Comparison of ENCODE assay signal across 11 mouse cellular contexts in genomic region chr11:94701401-94702215, GRCm38 (mm10). TPM values are rescaled to one million over a fixed set of nuclear protein-coding genes. Genes with fewer than 3 reads are reported as not detected.
A peak's percentile ranks its signal among the peaks of the same experiment; 100 is the strongest.
DNase-seq lines count a peak whose midpoint lies in the region; ATAC-seq and TF ChIP-seq lines count a peak whose summit lies in the region.
"Had no signal": no experiment of that assay in that cellular context is flagged by ENCODE, and none has a peak within 500 bp of the region (broad histone marks: within the 10 kb centered on the region; RNA-seq: fewer than 3 reads in every experiment).

No protein-coding gene starts in this region.

- H3K27ac ChIP-seq in ES-Bruce4 (ENCODE audit: insufficient read depth, low read length) = no peak overlapping the region
- no peak overlapping the region for H3K27ac ChIP-seq in limb, embryonic 11.5 days (replicated peaks; ENCODE audit: low read depth, low read length)
- H3K27ac ChIP-seq: embryonic facial prominence, embryonic 13.5 days; heart, embryonic 15.5 days had no signal

- intact Hi-C loops in left cerebral cortex, postnatal 4 days (cut with DNase I) = no loop called here
- intact Hi-C loops in left cerebral cortex, postnatal 36 days (cut with DNase I) = no loop called here

- ATAC-seq in limb, embryonic 11.5 days (ENCODE audit: insufficient number of reproducible peaks, low FRiP score, low TSS enrichment, low read depth) = peak; percentile 51; the same call in 1 of the 2 replicates

- peak overlapping the region; percentile 29 for H3K9ac ChIP-seq in ES-Bruce4 (ENCODE audit: low read depth, poor library complexity, severe bottlenecking)
- H3K9ac ChIP-seq in limb, embryonic 11.5 days (ENCODE audit: low read length) = peak overlapping the region; percentile 8; the same call in 1 of the 2 replicates
- H3K9ac ChIP-seq: embryonic facial prominence, embryonic 13.5 days; heart, embryonic 15.5 days had no signal

- H3K9me3 ChIP-seq in ES-Bruce4 (replicated peaks; ENCODE audit: control insufficient read depth, insufficient read depth, low read length, poor library complexity, severe bottlenecking) = peaks cover 4% of the 10 kb centered on the region; the same call in 1 of the 2 replicates
- H3K9me3 ChIP-seq in limb, embryonic 11.5 days (ENCODE audit: control insufficient read depth, low read length) = no peaks in the 10 kb centered on the region
- H3K9me3 ChIP-seq: embryonic facial prominence, embryonic 13.5 days; heart, embryonic 15.5 days had no signal

- no peaks in the 10 kb centered on the region for H3K36me3 ChIP-seq in ES-Bruce4 (ENCODE audit: control insufficient read depth, insufficient read depth, low read length, poor library complexity, severe bottlenecking)
- no peaks in the 10 kb centered on the region for H3K36me3 ChIP-seq in limb, embryonic 11.5 days (ENCODE audit: control insufficient read depth, insufficient read depth, low read length)
- H3K36me3 ChIP-seq: embryonic facial prominence, embryonic 13.5 days; heart, embryonic 15.5 days had no signal

- peak overlapping the region; percentile 13; the same call in 1 of the 2 replicates for H3K4me2 ChIP-seq in limb, embryonic 11.5 days (ENCODE audit: low read depth, severe bottlenecking)
- H3K4me2 ChIP-seq: embryonic facial prominence, embryonic 13.5 days; heart, embryonic 15.5 days had no signal

- H3K27me3 ChIP-seq in ES-Bruce4 (ENCODE audit: control insufficient read depth, insufficient read depth, low read length, poor library complexity, severe bottlenecking) = no peaks in the 10 kb centered on the region
- H3K27me3 ChIP-seq in limb, embryonic 11.5 days (ENCODE audit: control insufficient read depth, insufficient read depth, low read length) = no peaks in the 10 kb centered on the region

- no peaks in the 10 kb centered on the region for H3K4me1 ChIP-seq in ES-Bruce4 (ENCODE audit: control insufficient read depth, insufficient read depth, low read length)
- peaks cover 4% of the 10 kb centered on the region; the same call in 1 of the 2 replicates for H3K4me1 ChIP-seq in limb, embryonic 11.5 days (ENCODE audit: control insufficient read depth, insufficient read depth, low read length)

- 58% methylated on average over 27 of the region's 27 CpGs for WGBS in limb, embryonic 11.5 days

- TF ChIP-seq CTCF in ES-Bruce4 (IDR thresholded peaks at IDR 0.05; ENCODE audit: low read depth, low read length) = no peak

- H3K4me3 ChIP-seq in ES-Bruce4 (ENCODE audit: low read depth, low read length) = peak overlapping the region; percentile 43
- H3K4me3 ChIP-seq in limb, embryonic 11.5 days (ENCODE audit: low read depth, low read length) = no peak overlapping the region
- H3K4me3 ChIP-seq: embryonic facial prominence, embryonic 13.5 days; heart, embryonic 15.5 days had no signal

- TF ChIP-seq POLR2A in ES-Bruce4 (IDR thresholded peaks at IDR 0.05; ENCODE audit: insufficient read depth, low read length) = no peak

- DNase-seq in left cerebral cortex, postnatal 4 days = peak; percentile 45
- no peak for DNase-seq in left cerebral cortex, postnatal 36 days (ENCODE audit: low spot score in 2 of 2)
- peak; percentile 78 for DNase-seq in ZHBTc4 (ENCODE audit: low read depth, low spot score)
- no peak for DNase-seq in limb, embryonic 11.5 days (ENCODE audit: low spot score)
- DNase-seq in heart, adult 11 months = no peak
- DNase-seq in right cerebral cortex, postnatal 14 days = no peak
- no peak for DNase-seq in thymus, postnatal 10 days (ENCODE audit: low spot score in 2 of 2)

- TF ChIP-seq EP300 in ES-Bruce4 (IDR thresholded peaks at IDR 0.05; ENCODE audit: insufficient read depth, low read depth, low read length) = no peak

RNA-seq across cellular contexts. Expression of gene Gm11541, which starts 2.7 kb away (rescaled TPM):
- not detected for total RNA-seq in left cerebral cortex, postnatal 4 days (2021)
- total RNA-seq in left cerebral cortex, postnatal 36 days (2021) = not detected
- polyA plus RNA-seq in ES-Bruce4 (2011; ENCODE audit: insufficient read depth, insufficient read length, low read depth, missing spikeins) = not detected in 2 replicates
- 0.25 TPM in 1 of 2 replicates, not detected in the other for polyA plus RNA-seq in limb, embryonic 11.5 days (2014; fragmentation: Nextera tagmentation; extraction: Ambion mirVana)
- total RNA-seq: MEL had no signal
- polyA plus RNA-seq: heart, embryonic 15.5 days had no signal

RNA-seq across cellular contexts. Expression of gene Xylt2, which starts 24.3 kb away (rescaled TPM):
- total RNA-seq in left cerebral cortex, postnatal 4 days (2021) = 10 to 100 TPM; 16.2 to 18.7 TPM
- total RNA-seq in left cerebral cortex, postnatal 36 days (2021) = 10 to 100 TPM; 24.5 to 26.0 TPM
- polyA plus RNA-seq in ES-Bruce4 (2011; ENCODE audit: insufficient read depth, insufficient read length, low read depth, missing spikeins) = 16.8 and 20.1 TPM in 2 replicates
- polyA plus RNA-seq in limb, embryonic 11.5 days (2014; fragmentation: Nextera tagmentation; extraction: Ambion mirVana) = 16.2 and 16.7 TPM in 2 replicates

RNA-seq across cellular contexts. Expression of gene Cdc34b, which starts 40.0 kb away (rescaled TPM):
- not detected for total RNA-seq in left cerebral cortex, postnatal 4 days (2021)
- under 1 TPM in 1 of 2 experiments, not detected in 1; 0.34 TPM for total RNA-seq in left cerebral cortex, postnatal 36 days (2021)
- polyA plus RNA-seq in ES-Bruce4 (2011; ENCODE audit: insufficient read depth, insufficient read length, low read depth, missing spikeins) = 0.55 TPM in 1 of 2 replicates, not detected in the other
- not detected in 2 replicates for polyA plus RNA-seq in limb, embryonic 11.5 days (2014; fragmentation: Nextera tagmentation; extraction: Ambion mirVana)
- polyA plus RNA-seq: embryonic facial prominence, embryonic 13.5 days; heart, embryonic 15.5 days had no signal

RNA-seq across cellular contexts. Expression of gene Eme1, which starts 47.8 kb away (rescaled TPM):
- total RNA-seq in left cerebral cortex, postnatal 4 days (2021) = 1 to 10 TPM; 1.3 to 1.6 TPM
- not detected for total RNA-seq in left cerebral cortex, postnatal 36 days (2021)
- 31.8 and 33.3 TPM in 2 replicates for polyA plus RNA-seq in ES-Bruce4 (2011; ENCODE audit: insufficient read depth, insufficient read length, low read depth, missing spikeins)
- polyA plus RNA-seq in limb, embryonic 11.5 days (2014; fragmentation: Nextera tagmentation; extraction: Ambion mirVana) = 52.6 and 55.9 TPM in 2 replicates

RNA-seq across cellular contexts. Expression of gene Mrpl27, which starts 48.0 kb away (rescaled TPM):
- 10 to 100 TPM; 52.5 to 52.6 TPM for total RNA-seq in left cerebral cortex, postnatal 4 days (2021)
- total RNA-seq in left cerebral cortex, postnatal 36 days (2021) = 10 to 100 TPM; 66.0 to 68.6 TPM
- 48.1 and 49.0 TPM in 2 replicates for polyA plus RNA-seq in ES-Bruce4 (2011; ENCODE audit: insufficient read depth, insufficient read length, low read depth, missing spikeins)
- polyA plus RNA-seq in limb, embryonic 11.5 days (2014; fragmentation: Nextera tagmentation; extraction: Ambion mirVana) = 133 and 141 TPM in 2 replicates

Comparison
In these comparisons a context has a peak if more than half of its experiments do, and no peak if none do; other contexts are left out.
1. DNase-seq: peak in left cerebral cortex, postnatal 4 days (single experiment) and ZHBTc4 (single experiment); none in left cerebral cortex, postnatal 36 days (0 of 2), limb, embryonic 11.5 days (single experiment), heart, adult 11 months (single experiment), right cerebral cortex, postnatal 14 days (single experiment) and thymus, postnatal 10 days (0 of 2).